Mouse (Mus musculus) retina, embryonic 14.5 days (tissue): Measurements from ENCODE around the gene Clock.

Source experiments
- DNase-seq: peaks from one replicate; pipeline ENCODE4 v3.0.0-alpha.2; 2015; ENCODE audit warnings: low spot score

Clock gene

GRCm38 (mm10) chr5:76304452-76305341 is at the start of gene Clock:
Gene Clock, minus strand, starts transcription at chr5:76304792.
- peak; percentile 91 for DNase-seq

- peak; percentile 41 for DNase-seq
Measured at GRCm38 (mm10) chr5:76351953-76352611, 47.5 kb upstream of the Clock start.

GRCm38 (mm10) chr5:76351537-76351936 is 46.9 kb upstream of the Clock start:
- DNase-seq, result no peak

- DNase-seq, result peak; percentile 43
Measured at GRCm38 (mm10) chr5:76346137-76346536, 41.5 kb upstream of the Clock start.

- no peak for DNase-seq
Measured at GRCm38 (mm10) chr5:76340931-76341330, 36.3 kb upstream of the Clock start.

GRCm38 (mm10) chr5:76337100-76337499 is 32.5 kb upstream of the Clock start:
- no peak for DNase-seq

GRCm38 (mm10) chr5:76333833-76334232 is 29.2 kb upstream of the Clock start:
- DNase-seq, result no peak

- DNase-seq, result no peak
Measured at GRCm38 (mm10) chr5:76330953-76331352, 26.4 kb upstream of the Clock start, which contains the start of gene Pdcl2. Gene Pdcl2, minus strand, starts transcription at chr5:76331156.

GRCm38 (mm10) chr5:76327296-76327695 is 22.7 kb upstream of the Clock start:
- no peak for DNase-seq

- no peak for DNase-seq
Measured at GRCm38 (mm10) chr5:76325113-76325512, 20.5 kb upstream of the Clock start.

GRCm38 (mm10) chr5:76321249-76322196 is 16.9 kb upstream of the Clock start:
- DNase-seq, result no peak

- DNase-seq, result no peak
Measured at GRCm38 (mm10) chr5:76308206-76308605, 3.6 kb upstream of the Clock start.

GRCm38 (mm10) chr5:76306261-76306660 is 1.7 kb upstream of the Clock start:
- DNase-seq, result no peak

GRCm38 (mm10) chr5:76305616-76306015 is 1.0 kb upstream of the Clock start:
- no peak for DNase-seq

- DNase-seq, result peak; percentile 85
Measured at GRCm38 (mm10) chr5:76303745-76304451, 694 bp downstream of the Clock start.

- no peak for DNase-seq
Measured at GRCm38 (mm10) chr5:76303379-76303744, 1.2 kb downstream of the Clock start.

GRCm38 (mm10) chr5:76302009-76302408 is 2.6 kb downstream of the Clock start:
- DNase-seq, result no peak

GRCm38 (mm10) chr5:76289234-76289691 is 15.3 kb downstream of the Clock start:
- no peak for DNase-seq

- no peak for DNase-seq
Measured at GRCm38 (mm10) chr5:76288256-76288655, 16.3 kb downstream of the Clock start.

- DNase-seq, result no peak
Measured at GRCm38 (mm10) chr5:76287062-76287461, 17.5 kb downstream of the Clock start.

- DNase-seq, result no peak
Measured at GRCm38 (mm10) chr5:76285699-76286098, 18.9 kb downstream of the Clock start.
